Mouse (Mus musculus) fat pad, adult 2 months (tissue): ENCODE results near the gene Rack1.

ENCODE experiments used
- DNase-seq: peaks from one replicate; pipeline ENCODE4 v3.0.0-alpha.2; 2011; ENCODE audit warnings: low read depth, low spot score; ENCODE audit errors: extremely low read depth

The Rack1 gene

GRCm38 (mm10) chr11:48793184-48793583 lies 6.9 kb upstream of the Rack1 start:
- no peak for DNase-seq

GRCm38 (mm10) chr11:48795221-48795620 lies 4.9 kb upstream of the Rack1 start:
- no peak for DNase-seq

- no peak for DNase-seq
These were observed 3.8 kb upstream of the Rack1 start for GRCm38 (mm10) chr11:48796290-48796689.

GRCm38 (mm10) chr11:48797287-48797686 lies 2.8 kb upstream of the Rack1 start:
- DNase-seq, result no peak

- no peak for DNase-seq
These were observed 1.8 kb upstream of the Rack1 start for GRCm38 (mm10) chr11:48798308-48798707.

GRCm38 (mm10) chr11:48798984-48799920 lies 880 bp upstream of the Rack1 start:
- no peak for DNase-seq

GRCm38 (mm10) chr11:48801831-48802772 lies 2.0 kb downstream of the Rack1 start:
- DNase-seq, result no peak

- no peak for DNase-seq
These were observed 3.9 kb downstream of the Rack1 start for GRCm38 (mm10) chr11:48803988-48804387.

- DNase-seq, result no peak
These were observed 4.8 kb downstream of the Rack1 start for GRCm38 (mm10) chr11:48804922-48805321.

- DNase-seq, result no peak
These were observed 6.9 kb downstream of the Rack1 start for GRCm38 (mm10) chr11:48806856-48807562.

- no peak for DNase-seq
These were observed 7.6 kb downstream of the Rack1 start for GRCm38 (mm10) chr11:48807563-48808303.

GRCm38 (mm10) chr11:48808304-48808646 lies 8.1 kb downstream of the Rack1 start:
- DNase-seq, result no peak

GRCm38 (mm10) chr11:48808737-48809433 lies 8.8 kb downstream of the Rack1 start:
- DNase-seq, result peak; percentile 87

- no peak for DNase-seq
These were observed 9.3 kb downstream of the Rack1 start for GRCm38 (mm10) chr11:48809434-48809830.

- DNase-seq, result no peak
These were observed 10.0 kb downstream of the Rack1 start for GRCm38 (mm10) chr11:48810142-48810541.

GRCm38 (mm10) chr11:48813782-48814181 lies 13.7 kb downstream of the Rack1 start:
- DNase-seq, result no peak

- no peak for DNase-seq
These were observed 15.7 kb downstream of the Rack1 start for GRCm38 (mm10) chr11:48815851-48816250.

GRCm38 (mm10) chr11:48816281-48816781 lies 16.2 kb downstream of the Rack1 start:
- no peak for DNase-seq

GRCm38 (mm10) chr11:48816800-48817665 lies 16.9 kb downstream of the Rack1 start, which contains the start of gene Trim41:
Gene Trim41, minus strand, starts transcription at chr11:48817353.
- DNase-seq, result peak; percentile 80
